Mouse (Mus musculus) thymus, adult 18-20 months (tissue): ENCODE measurements around the gene Rpl38.
"Not testable (repeated sequence)": the region's sequence is repeated elsewhere in the genome, so short reads cannot be mapped to it uniquely, and the experiment has no call there.

Source experiments
- DNase-seq, 2 experiments: peaks; one replicate each; pipeline ENCODE4 v3.0.0; 2022; ENCODE audit warnings: mixed read lengths in 2 of 2

The Rpl38 gene

DNA sequence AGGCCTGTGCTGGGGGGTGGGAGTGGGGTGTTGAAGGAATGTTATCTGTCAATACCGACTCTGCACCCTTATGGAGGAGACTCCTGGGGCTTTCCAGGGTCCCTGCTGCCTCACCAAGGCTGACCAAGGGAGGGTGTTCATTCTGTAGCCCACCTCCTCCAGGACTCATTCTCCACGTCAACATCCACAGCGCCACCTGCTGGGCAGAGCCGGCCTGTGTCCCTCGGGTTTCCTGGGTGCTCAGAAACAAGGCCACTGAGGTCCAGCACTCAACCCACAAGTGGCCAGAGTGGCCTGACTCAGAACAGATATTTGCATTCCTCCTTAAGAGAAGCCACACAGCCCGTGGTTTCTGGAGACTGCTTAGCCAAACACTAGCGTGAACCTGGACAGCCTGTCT is 10.6 kb upstream of the Rpl38 start:
- DNase-seq, result peak in 1 of 2 experiments; percentile 21

DNA sequence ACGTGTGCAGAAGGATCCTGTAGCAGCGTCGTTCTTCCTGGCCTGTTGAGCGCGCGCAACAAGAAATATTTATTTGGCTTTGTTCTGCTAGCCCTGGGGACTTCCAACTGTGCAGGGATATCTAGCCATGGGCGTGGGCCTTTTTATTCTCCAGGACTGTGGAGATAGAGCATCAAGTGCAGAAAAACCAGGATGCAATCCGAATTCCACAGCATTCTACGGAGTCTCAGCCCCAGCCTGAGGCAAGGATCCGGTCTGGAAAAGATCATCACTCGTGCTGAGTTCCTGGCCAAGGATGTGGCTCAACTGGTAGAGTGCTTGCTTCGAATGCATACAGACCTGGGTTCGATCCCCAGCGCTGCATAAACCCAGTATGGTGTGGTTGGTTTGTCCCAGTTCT is 6.2 kb upstream of the Rpl38 start:
- DNase-seq, result no peak

DNA sequence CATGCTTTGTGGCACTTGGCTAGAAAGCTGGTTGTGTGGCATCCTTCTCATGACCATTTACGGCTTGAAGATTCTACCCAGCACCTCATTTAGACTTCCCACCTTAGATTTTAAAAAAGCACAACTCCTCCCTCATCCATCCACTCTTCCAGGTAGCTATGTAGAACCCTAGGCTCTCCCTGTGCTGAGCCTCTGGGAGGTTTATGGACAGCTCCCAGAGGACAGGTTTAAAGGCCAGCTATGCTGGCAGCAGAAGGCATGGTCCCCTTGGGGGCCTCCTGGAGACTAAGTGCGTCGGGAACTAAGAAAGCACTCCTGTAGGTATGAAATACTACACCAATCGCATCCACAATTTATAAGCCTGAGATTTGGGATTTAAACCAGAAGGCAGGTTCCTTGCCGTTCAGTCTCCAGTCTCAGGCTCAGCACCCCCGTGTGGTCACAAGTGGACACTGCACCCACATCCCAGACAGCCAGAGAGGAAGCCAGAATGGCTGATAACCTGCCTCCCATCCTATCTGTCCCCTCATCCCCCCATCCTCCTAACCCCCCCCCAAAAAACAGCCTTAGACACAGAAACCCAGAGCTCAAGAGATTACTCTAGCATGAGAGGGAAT is 5.5 kb upstream of the Rpl38 start:
- DNase-seq, result no peak

DNA sequence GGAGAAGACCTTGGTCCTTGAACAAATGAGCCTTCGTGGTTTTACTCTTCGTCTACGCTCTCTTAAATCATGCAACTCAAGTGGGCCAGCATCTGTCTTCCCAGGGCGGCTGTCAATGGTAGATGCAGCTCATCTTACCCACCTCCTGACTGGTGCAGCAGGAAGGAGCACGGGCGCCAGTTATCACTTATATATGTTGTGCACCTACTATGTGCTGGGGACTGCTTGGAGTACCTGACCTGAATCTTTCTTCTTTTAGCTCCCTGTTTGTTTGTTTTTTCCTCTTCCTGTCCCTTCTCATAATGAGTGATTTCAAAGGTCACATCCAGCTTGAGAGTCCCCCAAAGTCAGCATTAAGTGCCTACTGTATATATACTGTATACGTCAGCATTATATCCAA is 4.2 kb upstream of the Rpl38 start:
- DNase-seq, result no peak

DNA sequence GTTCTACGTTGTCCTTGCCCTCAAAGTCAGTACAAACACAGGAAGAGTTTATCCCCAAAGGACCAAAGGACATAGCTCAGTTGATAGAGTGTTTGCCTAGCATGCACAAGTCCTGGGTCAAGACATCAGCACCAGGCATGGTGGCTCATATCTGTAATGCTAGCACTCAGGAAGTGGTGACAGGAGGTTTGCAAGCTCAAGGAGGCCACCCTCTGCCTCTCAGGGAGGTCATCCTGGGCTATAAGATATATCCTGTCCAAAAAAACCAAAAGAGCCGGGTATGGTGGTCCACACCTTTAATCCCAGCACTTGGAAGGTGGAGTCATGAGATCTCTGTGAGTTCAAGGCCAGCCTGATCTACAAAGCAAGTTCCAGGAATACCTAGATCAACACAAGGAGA is 2.9 kb upstream of the Rpl38 start:
- no peak for DNase-seq

DNA sequence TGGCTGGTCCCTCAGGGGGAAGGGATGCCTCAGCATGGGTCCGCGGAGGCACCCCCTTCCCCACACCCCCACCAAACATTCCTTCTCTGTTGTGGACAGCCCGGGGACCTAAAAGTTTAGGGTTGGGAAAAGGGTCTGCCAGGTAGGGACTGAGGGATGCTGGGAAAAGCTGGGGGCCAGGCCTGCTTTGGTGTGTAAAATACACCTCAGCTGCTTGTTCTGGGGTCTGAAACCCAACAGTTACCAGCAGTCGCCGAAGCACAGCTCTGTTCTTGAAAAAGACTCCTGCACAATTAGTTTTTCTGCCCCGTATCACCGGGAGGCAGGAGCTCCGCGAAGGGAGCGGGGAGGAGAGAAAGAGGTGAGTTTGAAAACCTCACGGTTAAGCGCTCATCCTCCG is 1.5 kb upstream of the Rpl38 start:
- DNase-seq, result no peak

DNA sequence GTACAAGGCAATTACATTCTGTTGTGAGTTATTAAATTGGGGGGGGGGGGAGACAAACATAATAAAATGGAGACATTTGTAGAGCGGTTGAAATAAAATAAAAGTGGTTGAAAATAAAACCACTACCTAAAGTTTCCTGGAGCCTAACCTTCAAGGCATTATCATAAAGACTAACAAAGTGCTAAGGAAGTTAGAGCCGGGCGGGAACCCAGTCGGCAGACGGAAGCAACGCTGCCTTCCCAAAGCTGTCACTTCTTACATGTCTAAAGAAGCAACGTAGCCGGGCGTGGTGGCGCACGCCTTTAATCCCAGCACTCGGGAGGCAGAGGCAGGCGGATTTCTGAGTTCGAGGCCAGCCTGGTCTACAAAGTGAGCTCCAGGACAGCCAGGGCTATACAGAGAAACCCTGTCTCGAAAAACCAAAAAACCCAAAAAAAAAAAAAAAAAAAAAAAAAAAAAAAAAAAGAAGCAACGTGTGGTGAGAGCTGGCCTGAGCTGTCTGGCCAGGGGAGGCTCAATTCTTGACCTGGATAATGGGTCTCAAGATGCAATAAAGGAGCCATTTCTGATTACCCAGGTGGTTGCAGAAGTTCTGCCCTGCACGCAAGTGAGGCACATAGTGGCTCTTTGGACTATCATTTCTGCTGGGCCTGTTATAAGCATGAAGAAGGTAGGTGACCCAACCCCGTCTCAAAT is 940 bp upstream of the Rpl38 start:
- DNase-seq, result no peak

DNA sequence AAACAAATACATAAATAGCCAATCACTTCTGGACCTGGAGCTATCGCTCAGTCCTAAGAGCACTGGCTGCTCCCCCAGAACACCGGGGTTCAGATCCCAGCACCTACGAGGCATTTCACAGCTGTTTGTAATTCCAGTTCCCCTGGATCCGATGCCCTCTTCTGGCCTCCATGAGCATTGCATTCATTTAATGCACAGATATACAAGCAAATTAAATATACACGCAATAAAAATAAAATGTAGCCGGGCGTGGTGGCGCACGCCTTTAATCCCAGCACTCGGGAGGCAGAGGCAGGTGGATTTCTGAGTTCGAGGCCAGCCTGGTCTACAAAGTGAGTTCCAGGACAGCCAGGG is 415 bp upstream of the Rpl38 start:
- DNase-seq, result peak; percentile 24 to 51

DNA sequence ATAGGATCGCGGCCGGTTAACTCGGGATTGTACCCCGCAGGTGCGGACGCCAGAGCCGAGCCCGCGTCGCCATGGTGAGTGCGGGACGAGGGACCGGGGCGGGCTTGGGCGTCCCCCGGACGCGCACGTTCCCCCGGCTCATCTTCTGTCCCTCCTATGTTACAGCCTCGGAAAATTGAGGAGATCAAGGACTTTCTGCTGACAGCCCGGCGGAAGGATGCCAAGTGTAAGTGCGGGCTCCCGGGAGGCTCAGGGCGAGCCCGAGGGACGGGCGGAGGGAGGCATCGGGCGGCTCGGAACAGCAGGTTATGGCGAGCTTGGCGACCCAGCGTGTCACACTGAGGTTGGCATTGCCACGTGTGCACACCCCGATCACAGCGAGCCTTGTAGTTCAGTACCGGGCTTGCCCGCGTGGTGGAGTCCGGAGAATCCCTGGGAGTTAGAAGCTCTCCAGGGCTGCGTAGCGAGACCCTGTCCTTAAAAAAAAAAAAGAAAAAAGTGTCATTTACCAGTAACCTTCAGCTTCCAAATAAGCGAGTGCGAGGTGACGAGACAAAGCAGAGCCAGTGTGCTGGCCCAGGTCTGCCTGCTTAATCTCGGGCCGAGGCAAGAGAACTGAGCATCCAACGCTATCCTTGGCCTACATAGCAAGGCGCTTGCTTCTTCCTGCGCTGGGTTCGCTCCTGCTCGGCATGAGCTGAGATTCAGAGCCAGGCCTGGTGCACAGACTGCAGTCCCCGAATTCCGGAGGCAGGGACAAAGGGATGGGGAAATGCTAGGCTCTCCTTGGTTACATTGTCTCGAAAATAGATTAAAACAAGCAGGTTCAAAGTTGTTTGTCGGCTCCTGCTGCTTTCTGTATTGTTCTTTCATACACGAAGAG is 658 bp downstream of the Rpl38 start:
- peak; percentile 45 to 57 for DNase-seq

DNA sequence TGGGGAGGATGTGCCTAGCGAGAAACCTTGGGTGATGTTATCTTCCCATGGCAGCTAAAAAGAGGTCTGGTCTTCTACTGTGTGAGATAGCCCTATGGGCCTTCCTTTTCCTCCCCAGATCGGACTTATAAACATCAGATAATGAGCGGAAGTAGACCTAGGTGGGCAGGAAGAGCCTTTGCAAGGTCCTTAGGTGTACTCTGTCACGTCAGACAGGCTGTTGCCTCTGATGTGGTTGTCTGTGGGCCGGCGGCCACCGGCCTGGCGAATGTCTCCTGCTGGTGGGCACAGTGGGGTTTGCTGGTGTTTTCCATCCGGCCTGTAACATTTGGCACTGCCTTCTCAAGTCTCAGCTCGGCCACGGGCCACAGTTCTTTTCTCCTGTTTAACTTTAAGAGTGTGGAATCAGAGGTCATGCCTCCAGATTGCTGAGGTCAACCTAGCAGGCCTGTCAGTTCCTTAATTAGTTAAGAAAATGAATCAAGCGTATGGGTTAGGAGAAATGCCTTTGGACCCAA is 1.4 kb downstream of the Rpl38 start:
- no peak for DNase-seq

DNA sequence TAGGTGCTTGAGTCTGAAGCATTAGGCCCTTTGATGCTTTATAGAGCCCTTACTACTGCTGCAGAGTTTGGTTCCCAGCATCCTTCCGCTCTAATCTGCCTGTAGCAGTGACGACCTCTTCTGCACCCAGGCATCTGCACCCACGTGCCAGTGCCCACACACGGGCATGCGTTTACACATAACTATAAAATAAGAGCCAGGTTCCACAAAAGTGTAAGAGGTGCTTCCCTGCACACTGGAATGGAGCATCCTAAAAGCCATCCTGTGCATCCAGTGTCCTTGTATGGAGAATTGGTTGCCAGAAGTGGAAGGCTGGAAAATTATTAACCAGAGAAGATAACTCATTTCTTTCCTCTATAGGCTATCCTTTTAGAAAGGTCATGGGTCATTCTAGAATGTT is 2.8 kb downstream of the Rpl38 start:
- DNase-seq, result no peak

DNA sequence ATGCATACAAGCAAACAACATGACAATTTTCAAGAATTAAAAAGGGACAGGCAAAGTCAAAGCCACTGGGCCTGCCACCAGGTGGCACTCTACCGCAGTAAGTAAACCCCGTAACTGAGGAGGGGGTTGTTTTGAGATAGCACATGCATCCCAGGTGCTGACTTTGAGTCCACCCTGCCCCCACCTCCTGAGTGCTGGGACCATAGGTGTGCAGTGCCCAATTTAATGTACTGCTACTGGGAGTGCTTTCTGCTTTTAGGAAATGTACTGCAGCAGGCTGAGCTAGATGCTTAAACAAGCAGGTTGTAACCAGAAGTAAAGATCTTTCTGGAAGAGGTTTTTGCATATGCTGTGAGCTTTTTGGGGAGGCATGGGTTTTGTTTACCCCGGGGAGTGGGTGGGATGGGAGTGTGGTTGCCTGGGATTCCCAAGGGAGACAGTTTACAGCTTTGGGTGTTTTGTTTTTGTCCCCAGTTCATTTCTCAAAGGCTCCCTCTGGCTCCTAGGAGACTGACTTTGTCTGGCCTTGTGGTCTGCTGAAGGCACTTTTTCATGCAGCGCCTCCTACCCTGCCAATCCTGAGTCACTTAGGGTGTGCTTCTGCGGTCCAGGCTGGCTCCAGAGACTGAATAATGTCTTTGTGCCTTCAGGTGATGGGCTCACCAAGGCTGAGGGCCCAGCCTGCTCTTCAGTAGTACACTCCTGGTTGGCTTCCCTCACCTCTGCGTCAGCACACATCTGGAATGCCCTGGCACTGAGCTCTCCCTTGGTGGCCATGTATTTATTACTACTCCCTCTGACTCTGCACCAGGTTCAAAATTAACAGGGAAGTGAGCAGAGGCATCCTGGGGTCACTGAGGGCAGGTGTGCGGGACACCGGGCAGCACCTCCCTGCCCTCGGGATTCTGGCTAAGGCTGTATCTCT is 4.7 kb downstream of the Rpl38 start:
- no peak for DNase-seq

DNA sequence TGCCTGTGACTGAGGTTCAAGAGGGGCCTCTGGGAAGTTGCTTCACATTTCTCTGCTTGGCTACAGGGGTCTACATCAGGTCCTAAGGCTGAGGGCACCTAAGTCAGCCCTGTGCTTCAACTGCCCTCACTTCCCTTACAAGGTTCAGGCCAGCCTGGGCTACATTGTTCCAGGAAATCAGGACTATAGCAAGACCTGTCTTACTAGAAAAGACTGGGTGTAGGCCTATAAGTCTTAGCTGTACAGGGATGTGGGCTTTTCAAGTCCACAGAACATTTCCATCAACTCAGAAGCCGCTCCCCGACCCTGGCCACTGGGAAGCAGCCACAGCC is 5.4 kb downstream of the Rpl38 start:
- no peak for DNase-seq

DNA sequence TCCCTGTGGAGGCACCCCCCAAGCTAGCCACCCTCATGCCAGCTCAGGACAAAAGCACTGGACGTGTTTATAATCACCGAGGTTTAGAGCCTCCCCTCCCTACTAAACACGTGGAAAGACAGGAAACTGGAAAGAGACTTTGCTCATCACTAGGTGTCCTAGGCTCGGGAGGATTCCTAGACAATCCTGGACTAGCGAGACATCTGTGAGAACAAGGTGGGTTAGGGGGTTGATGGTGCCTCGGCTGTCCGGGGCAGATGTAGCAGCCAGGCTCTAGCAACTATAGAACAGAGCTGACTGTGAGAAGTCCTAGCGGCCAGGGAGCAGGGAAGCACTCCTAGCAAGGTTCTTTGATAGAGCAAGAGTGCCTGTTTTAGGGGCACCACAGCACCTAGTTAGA is 5.9 kb downstream of the Rpl38 start:
- no peak for DNase-seq

DNA sequence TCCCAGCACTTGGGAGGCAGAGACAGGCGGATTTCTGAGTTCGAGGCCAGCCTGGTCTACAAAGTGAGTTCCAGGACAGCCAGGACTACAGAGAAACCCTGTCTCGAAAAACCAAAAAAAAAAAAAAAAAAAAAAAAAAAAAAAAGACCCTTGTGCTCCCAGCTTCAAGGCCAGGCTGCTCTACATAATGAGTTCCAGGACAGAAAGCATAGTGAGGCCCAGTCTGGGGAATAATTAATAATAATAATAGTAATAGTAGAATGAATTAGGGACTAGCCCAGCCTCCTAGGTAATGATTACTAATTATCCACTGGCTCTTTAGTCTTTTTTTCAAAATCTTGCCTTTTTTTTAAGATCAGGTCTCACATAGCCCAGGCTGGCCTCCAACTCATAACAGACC is 6.5 kb downstream of the Rpl38 start:
- DNase-seq, result not testable (repeated sequence)

DNA sequence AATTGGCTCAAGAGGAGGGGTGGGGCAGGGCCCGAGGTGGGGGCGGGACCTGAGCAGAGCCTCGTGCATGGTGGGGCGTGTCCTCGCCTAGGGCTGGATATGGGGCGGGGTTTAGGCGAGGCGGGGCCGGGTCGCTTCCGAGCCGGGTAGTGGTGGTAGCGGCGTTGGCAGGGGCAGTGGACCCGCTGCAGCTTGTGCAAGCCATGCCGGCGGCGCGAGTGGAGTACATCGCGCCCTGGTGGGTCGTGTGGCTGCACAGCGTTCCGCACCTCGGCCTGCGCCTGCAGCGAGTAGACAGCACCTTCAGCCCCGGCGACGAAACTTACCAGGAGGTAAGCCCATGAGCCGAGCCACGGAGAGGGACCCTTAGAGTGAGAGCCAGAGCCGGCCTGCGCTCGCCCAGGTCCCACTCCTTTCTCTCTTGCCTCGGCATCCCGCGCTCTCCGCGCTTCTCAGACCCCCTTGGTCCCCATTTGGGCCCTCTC is 7.1 kb downstream of the Rpl38 start, which contains the start of gene Ttyh2:
Gene Ttyh2 (plus strand): TSS at position 91 of the 485 bp plus-strand sequence.
- peak; percentile 24 to 42 for DNase-seq

DNA sequence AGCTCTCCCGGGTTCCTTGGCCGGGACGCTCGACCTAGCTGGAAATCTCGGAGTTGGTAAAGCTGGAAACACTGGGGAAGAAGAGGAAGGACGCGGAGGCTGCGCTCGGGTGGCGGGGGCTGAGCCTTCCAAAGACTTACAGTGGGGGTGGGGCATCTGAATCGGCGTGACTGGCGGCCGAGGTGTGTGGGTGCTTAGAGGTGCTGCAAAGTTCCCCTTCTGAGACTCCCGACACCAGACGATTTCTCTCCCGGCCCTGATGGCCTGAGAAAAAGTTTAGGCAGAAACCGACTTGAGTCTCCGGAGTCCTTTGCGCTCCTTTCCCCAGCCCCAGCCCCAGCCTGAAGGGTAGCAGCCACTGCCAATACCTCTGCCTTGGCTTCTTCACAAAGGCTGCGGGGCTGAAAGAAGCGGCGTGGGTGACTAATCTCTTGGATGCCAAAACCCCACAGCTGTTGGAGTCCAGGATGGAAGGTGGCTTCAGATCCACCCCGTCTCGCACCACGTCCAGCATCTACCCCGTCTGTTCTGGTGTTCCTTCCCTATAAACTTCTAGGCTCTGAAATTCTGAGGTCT is 7.6 kb downstream of the Rpl38 start:
- no peak for DNase-seq

DNA sequence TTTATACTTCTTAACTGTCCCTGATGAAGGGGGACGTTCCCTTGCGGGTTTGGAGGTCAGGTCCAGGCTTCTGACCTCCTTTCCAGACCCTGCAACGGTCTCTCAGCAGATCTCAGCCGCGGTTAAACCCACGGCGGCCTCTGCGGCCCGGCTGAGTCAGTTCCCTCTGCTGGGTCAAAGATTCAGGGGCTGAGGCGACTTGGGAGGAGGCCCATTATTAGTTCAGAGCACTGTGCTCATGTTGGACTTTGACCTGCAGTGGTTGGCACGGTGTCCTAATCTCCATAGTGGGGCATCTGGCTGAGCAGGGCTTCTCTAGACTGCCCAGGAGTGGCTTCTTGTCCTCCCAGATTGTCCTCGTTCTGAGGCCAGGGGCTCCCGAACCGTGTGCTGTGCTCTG is 8.1 kb downstream of the Rpl38 start:
- DNase-seq, result no peak

DNA sequence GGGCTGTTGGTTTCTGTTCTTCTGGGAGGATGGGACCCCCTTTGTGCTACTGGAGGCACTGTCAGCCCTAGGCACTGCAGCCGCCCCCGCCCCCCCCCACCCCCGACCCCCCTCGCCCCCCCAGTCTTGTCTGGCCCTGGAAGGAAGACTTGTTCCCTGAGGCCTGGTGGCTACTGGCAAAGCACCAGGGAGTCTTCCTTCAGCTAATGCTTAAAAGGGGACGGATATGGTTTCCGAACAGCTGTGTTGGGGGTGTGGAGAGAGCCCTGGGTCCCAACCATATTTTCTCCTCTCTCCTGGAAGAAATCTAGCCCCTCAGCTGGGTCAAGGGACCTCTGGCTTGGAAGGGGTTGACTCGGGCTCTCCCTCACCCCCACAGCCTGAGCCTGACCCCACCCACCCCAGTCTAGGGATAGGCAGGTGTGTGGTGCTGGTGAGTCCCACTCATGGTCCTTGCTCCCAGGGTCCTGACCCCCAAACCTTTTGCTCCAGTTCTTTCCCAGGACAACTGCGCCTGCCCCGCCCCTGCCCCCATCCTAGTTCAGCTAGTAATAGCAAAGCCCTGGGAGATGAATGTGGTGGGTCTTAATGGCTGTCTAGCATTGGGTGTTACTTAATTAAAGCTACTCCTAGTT is 8.7 kb downstream of the Rpl38 start:
- no peak for DNase-seq

DNA sequence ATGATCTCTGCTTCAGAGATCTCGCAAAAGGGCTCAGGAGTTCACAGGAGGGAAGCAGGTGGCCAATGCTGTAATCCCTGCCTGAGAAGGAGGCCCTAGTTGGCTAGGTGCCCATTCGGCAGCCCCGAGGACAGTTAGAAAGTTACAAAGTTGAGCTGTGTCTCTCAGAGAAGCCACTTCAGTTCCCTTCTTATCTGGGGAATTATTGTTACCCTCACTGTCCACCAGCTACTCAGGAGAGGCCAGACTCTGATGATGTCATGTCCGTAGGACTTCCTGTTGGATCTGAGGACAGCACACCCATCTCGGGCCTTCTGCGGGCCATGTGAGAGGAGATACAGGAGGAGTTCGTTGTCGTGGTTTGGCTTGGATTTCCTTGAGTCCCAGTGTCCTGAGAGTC is 11.3 kb downstream of the Rpl38 start:
- DNase-seq, result no peak

DNA sequence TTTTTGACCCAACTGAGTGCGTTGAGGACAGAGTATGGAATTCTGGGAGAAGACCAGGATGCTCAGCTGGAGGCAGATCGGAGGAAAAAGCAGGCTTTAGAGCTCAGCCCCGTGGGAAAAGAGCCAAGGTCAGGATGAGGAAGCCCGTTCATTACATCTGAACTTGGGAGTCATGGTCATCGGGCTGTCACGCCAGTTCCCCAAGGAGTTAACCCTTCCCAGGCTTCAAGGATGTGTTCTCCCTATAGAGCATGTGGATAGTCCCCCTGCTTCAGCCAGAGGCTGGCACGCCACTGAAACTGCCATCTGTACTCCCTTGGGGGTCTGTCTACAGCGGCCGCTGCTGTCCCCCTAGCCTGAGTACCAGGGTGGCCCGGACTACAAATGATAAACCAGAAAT is 12.0 kb downstream of the Rpl38 start:
- no peak for DNase-seq

DNA sequence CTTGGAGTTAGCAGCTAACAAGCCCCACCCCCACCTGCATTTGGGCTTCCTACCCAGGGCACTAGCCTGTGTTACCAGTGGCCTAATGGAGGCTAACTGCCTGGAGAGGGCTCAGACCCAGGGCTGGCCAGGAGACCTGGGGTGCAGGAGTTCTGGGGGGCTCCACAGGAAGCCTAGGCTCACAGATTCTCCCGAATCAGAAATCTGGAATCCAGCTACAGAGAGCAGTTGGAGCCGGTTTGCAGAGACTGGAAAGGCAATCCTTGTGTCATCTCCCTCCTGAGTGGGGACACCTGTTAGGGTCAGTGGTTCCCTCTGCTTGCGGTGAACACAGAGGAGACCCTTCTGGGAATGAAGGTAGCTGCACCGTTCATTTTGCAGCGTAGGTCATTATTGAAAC is 12.7 kb downstream of the Rpl38 start:
- DNase-seq, result no peak
